Mouse (Mus musculus) midbrain, embryonic 12.5 days (tissue): ENCODE results near the gene Cdyl. TPM values are rescaled to one million over a fixed set of nuclear protein-coding genes. Genes with fewer than 3 reads are reported as not detected.

ENCODE experiments used
- ATAC-seq: fragments of 200-750 bp; cut with Nextera tagmentation; 2 replicates; pipeline ENCODE4 v1.8.0; 2017; ENCODE audit warnings: low read depth, moderate TSS enrichment, moderate library complexity; ENCODE audit not compliant: low FRiP score
- H3K27ac ChIP-seq: fragments of 300-500 bp; sonication (generic); replicated peaks from 2 replicates; pipeline ENCODE4 v1.5.1; 2016; ENCODE audit warnings: mild to moderate bottlenecking
- H3K27me3 ChIP-seq: fragments of 300-500 bp; sonication (generic); 2 replicates; pipeline ENCODE4 v1.6.1; 2016; ENCODE audit warnings: mild to moderate bottlenecking
- H3K36me3 ChIP-seq: fragments of 300-500 bp; sonication (generic); 2 replicates; pipeline ENCODE4 v1.6.1; 2016
- H3K4me1 ChIP-seq: fragments of 300-500 bp; sonication (generic); 2 replicates; pipeline ENCODE4 v1.6.1; 2016
- H3K4me2 ChIP-seq: fragments of 300-500 bp; sonication (generic); replicated peaks from 2 replicates; pipeline ENCODE4 v1.6.1; 2016; ENCODE audit warnings: mild to moderate bottlenecking, moderate library complexity
- H3K4me3 ChIP-seq: fragments of 300-500 bp; sonication (generic); 2 replicates; pipeline ENCODE4 v1.5.1; 2016; ENCODE audit warnings: mild to moderate bottlenecking
- H3K9ac ChIP-seq: fragments of 300-500 bp; sonication (generic); replicated peaks from 2 replicates; pipeline ENCODE4 v1.6.1; 2016; ENCODE audit warnings: mild to moderate bottlenecking, moderate library complexity
- H3K9me3 ChIP-seq: fragments of 300-500 bp; sonication (generic); 2 replicates; pipeline ENCODE4 v1.6.1; 2016; ENCODE audit warnings: mild to moderate bottlenecking
- WGBS: fragments of 180-500 bp; shearing (Covaris S2); methylation state at CpG from one replicate; pipeline ENCODE4 v1.1.7; 2016; 5-methylcytosine and 5-hydroxymethylcytosine counted together
- polyA plus RNA-seq: library from polyadenylated mRNA; unstranded; fragments of >200 nt; fragmentation: Nextera tagmentation; extraction: Ambion mirVana; gene quantifications from 2 replicates; pipeline ENCODE4 v1.2.1, GENCODE M21; 2016

The Cdyl gene
- polyA plus RNA-seq, 1 experiment from 2014 or later = 12.5 TPM

DNA sequence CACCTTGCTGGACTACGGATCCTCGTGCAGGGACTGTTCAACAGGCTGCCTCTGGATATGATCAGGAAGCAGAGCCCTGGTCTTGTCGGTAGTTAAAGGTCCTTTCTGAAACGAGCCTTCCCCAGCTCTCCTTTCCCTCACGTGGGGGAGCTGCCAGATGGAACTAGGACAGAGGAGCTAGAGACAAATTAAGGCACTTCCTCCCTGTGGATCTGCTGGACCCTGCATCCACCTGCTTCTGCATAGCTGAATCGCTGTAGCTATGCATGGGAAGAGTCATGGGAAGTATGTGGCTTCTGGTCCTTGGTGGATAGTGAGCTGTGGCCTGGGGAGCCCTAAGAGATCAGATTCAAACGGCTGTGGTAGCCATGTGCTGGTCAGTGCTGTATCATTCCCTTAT lies 134.7 kb downstream of the Cdyl start:
- no peaks in the 10 kb centered on the region for H3K27me3 ChIP-seq
- H3K4me1 ChIP-seq = peaks cover 5% of the 10 kb centered on the region; the same call in 1 of the 2 replicates
- H3K9me3 ChIP-seq = no peaks in the 10 kb centered on the region
- no peak overlapping the region for H3K4me3 ChIP-seq
- no peaks in the 10 kb centered on the region for H3K36me3 ChIP-seq
- WGBS = 79% methylated on average over 7 of the region's 7 CpGs
- H3K9ac ChIP-seq = no peak overlapping the region
- H3K27ac ChIP-seq = no peak overlapping the region
- ATAC-seq = no peak
- H3K4me2 ChIP-seq = no peak overlapping the region

DNA sequence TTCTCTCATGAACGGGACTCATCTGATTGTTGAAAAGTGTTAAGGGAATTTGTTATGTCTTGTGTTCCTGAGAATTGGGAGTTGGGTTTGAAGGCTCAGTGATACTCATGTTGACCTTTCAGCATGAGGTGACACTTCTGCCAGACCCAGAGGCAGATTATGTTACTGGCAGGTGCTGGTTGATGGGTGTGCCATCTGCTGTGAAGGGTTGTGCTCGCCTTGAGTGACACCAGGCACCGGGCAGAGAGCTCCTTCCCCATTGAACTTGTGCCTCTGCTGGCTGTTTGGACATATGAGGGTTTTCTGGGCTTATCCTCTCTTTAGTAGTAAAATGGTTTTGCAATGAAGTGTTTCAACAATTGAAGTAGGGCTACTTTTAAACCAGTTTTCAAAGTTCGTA lies 135.1 kb downstream of the Cdyl start:
- H3K36me3 ChIP-seq = no peaks in the 10 kb centered on the region
- 91% methylated on average over 4 of the region's 4 CpGs for WGBS
- no peak overlapping the region for H3K4me3 ChIP-seq
- no peaks in the 10 kb centered on the region for H3K9me3 ChIP-seq
- no peak overlapping the region for H3K9ac ChIP-seq
- H3K4me1 ChIP-seq = peaks cover 5% of the 10 kb centered on the region; the same call in 1 of the 2 replicates
- no peaks in the 10 kb centered on the region for H3K27me3 ChIP-seq
- no peak overlapping the region for H3K4me2 ChIP-seq
- no peak overlapping the region for H3K27ac ChIP-seq
- ATAC-seq = no peak

DNA sequence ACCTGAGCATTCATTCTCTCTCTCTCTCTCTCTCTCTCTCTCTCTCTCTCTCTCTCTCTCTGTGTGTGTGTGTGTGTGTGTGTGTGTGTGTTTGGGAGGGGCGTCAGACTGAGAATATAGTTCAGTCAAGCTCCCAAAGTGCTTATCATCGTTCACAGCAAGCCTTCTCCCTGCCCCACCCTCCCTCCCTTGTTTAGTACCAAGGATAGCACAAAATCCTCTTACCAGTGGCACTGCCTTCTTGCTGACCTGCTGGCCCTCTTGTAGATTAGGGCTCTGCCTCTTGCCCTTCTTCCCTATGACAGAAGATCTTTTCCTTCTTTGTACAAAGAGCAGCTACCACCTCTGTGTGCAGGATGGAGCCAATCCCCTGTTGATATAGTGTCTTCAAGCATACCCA lies 136.3 kb downstream of the Cdyl start:
- Histone ChIP-seq H3K4me2 (no peak overlapping the region), H3K4me1 (no peaks in the 10 kb centered on the region), H3K4me3 (no peak overlapping the region), H3K9ac (no peak overlapping the region), H3K27ac (no peak overlapping the region), H3K36me3 (no peaks in the 10 kb centered on the region), H3K9me3 (no peaks in the 10 kb centered on the region), H3K27me3 (no peaks in the 10 kb centered on the region)
- 57% methylated on average over 1 of the region's 2 CpGs for WGBS
- no peak for ATAC-seq

DNA sequence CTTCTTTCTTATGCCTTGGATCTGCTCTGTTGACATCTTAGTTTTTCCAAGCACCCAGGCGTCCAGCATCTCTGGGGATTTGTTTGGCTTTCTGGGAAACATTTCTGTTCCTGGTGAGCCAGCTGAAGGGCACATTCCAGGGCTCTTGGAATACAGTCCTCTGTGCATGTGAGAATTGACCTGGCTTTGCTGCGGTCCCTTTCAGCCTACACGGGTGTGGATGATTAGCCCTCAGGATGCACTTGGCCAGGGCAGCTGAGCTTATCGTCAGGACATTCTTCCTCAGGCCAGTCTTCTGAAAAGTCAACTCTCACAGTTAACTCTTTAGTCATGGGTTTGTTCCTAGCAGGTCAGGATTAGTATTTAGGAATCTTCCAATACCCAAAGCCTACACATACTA lies 136.7 kb downstream of the Cdyl start:
- no peaks in the 10 kb centered on the region for H3K36me3 ChIP-seq
- no peaks in the 10 kb centered on the region for H3K27me3 ChIP-seq
- ATAC-seq = no peak
- no peaks in the 10 kb centered on the region for H3K9me3 ChIP-seq
- no peak overlapping the region for H3K4me3 ChIP-seq
- H3K4me1 ChIP-seq = no peaks in the 10 kb centered on the region
- H3K4me2 ChIP-seq = no peak overlapping the region
- H3K9ac ChIP-seq = no peak overlapping the region
- WGBS = 52% methylated on average over 4 of the region's 4 CpGs
- H3K27ac ChIP-seq = no peak overlapping the region

DNA sequence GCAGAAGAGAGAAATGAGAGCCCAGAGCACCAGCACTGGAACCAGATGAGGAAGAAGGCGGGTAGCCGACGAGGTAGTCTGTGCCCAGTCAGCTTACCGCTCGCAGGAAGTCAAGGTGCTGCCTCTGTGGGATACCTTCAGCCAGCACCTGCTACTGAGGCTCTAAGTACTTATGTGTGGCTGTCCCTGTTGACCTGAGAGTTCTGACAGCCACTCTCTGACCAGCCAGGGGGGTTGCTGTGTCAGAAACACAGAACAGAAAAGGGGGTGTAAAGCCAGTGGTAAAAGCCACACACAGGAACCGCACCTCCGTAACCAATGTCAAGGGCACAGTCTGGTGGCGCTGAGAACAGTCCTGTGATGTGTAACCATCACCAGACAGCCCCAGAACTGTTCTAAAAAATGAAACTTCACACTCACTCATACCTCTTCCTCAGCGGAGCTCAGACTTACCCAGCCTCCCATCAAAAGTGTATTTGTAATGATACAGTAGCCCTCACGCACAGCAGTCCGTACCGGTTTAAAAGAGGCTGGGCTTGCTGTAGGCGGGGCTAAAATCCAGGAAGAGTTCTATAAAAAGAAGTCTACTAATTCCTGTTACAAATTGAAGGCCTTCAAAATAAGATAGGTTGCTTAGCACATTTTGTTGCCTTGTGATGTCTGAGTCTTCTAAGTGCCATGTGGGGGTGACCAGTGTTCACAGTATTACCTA lies 138.3 kb downstream of the Cdyl start:
- Histone ChIP-seq H3K27ac (no peak overlapping the region), H3K27me3 (no peaks in the 10 kb centered on the region), H3K9me3 (no peaks in the 10 kb centered on the region), H3K36me3 (no peaks in the 10 kb centered on the region), H3K9ac (no peak overlapping the region), H3K4me1 (no peaks in the 10 kb centered on the region), H3K4me2 (no peak overlapping the region), H3K4me3 (no peak overlapping the region)
- WGBS = 89% methylated on average over 13 of the region's 13 CpGs
- ATAC-seq = no peak

DNA sequence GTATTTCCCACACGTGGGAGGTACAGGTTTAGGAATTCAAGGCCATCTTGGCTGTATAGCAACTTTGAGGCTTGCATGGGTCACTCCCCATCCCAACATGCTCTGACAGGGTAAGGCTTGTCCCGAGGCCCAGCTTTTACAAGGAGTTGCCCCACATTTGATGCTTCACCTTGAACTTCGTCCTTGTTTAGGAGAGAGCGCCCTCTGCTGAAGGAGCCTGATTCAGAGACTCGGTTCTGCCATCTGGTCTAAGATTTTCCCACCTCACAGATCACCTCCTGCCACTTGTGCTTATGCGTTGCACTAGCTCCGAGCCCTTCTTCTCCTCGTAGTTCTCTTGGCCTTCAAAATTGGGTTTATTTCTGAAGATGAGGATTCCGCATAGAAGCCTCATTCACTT lies 139.0 kb downstream of the Cdyl start:
- WGBS = 77% methylated on average over 9 of the region's 9 CpGs
- no peaks in the 10 kb centered on the region for H3K9me3 ChIP-seq
- no peaks in the 10 kb centered on the region for H3K27me3 ChIP-seq
- H3K27ac ChIP-seq = no peak overlapping the region
- ATAC-seq = no peak
- no peaks in the 10 kb centered on the region for H3K36me3 ChIP-seq
- H3K9ac ChIP-seq = no peak overlapping the region
- no peaks in the 10 kb centered on the region for H3K4me1 ChIP-seq
- no peak overlapping the region for H3K4me2 ChIP-seq
- H3K4me3 ChIP-seq = no peak overlapping the region

DNA sequence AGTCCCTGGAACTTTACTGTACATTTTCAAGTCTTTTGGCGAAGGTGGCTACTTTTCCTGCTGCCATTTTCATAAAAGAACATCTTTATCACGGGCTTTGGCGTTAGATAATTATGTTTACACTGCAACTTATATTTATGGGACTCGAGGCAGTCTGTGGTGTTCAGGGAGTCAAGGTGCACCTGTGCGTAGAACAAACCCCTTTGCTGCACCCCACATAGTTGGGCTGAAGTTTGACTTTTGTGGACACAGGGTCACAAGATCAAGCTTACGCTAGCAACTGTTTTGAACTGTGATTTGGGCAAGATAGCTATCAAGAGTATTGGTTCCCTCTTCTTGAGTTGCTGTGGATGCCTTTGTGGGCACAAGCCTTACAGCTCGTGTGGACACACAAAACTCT lies 140.6 kb downstream of the Cdyl start:
- WGBS = 89% methylated on average over 7 of the region's 7 CpGs
- no peaks in the 10 kb centered on the region for H3K27me3 ChIP-seq
- no peaks in the 10 kb centered on the region for H3K4me1 ChIP-seq
- no peak for ATAC-seq
- H3K4me2 ChIP-seq = no peak overlapping the region
- H3K4me3 ChIP-seq = no peak overlapping the region
- H3K27ac ChIP-seq = no peak overlapping the region
- H3K36me3 ChIP-seq = no peaks in the 10 kb centered on the region
- no peak overlapping the region for H3K9ac ChIP-seq
- H3K9me3 ChIP-seq = 0 out of 2 replicates have a peak, but pooled peaks cover 6% of the 10 kb centered on the region

DNA sequence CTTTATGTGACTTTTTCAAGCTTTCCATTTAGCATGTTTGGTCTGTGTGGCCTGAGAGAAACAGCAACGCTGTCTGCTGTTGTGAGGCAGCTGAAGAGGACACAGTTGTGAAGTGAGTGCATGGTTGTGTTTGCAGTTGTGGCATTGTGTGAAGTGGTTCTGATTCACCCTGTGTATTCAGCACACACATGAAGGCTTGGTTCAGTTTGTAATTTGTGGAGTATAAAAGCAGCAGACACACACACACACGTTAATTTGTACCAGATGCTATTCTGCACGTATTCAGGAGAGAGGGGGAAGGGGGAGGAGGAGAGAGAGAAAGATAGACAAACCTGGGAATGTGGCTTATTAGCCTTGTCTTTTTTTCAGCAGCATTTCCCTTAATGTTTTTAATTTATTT lies 146.1 kb downstream of the Cdyl start:
- Histone ChIP-seq H3K27me3 (no peaks in the 10 kb centered on the region), H3K36me3 (no peaks in the 10 kb centered on the region), H3K9ac (no peak overlapping the region), H3K4me2 (no peak overlapping the region), H3K9me3 (0 out of 2 replicates have a peak, but pooled peaks cover 6% of the 10 kb centered on the region), H3K4me3 (no peak overlapping the region), H3K27ac (no peak overlapping the region), H3K4me1 (0 out of 2 replicates have a peak, but pooled peaks cover 6% of the 10 kb centered on the region)
- no peak for ATAC-seq
- 83% methylated on average over 3 of the region's 3 CpGs for WGBS

DNA sequence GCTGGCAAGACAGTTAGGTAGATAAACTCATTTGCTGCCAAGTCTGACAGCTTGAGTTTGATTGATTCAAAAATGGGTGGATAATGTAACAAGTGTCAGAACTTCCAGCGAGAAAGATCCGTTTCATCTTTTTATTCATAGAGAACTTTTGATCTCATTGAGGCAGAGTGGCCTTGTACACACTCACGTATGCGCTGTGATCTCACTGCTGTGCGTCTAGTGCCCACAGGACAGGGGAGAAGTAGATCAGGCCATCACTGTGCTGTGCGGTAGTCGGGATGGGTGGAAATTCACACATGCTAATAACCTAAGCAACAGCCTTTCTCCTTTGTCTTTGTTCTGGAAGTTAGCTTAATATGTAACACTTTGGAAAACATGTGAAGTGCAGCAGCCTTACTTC lies 146.5 kb downstream of the Cdyl start:
- Histone ChIP-seq H3K27me3 (no peaks in the 10 kb centered on the region), H3K4me3 (no peak overlapping the region), H3K4me1 (peaks cover 7% of the 10 kb centered on the region; the same call in 1 of the 2 replicates), H3K9me3 (0 out of 2 replicates have a peak, but pooled peaks cover 6% of the 10 kb centered on the region), H3K9ac (no peak overlapping the region), H3K36me3 (no peaks in the 10 kb centered on the region), H3K27ac (no peak overlapping the region), H3K4me2 (no peak overlapping the region)
- 85% methylated on average over 7 of the region's 7 CpGs for WGBS
- ATAC-seq = no peak

DNA sequence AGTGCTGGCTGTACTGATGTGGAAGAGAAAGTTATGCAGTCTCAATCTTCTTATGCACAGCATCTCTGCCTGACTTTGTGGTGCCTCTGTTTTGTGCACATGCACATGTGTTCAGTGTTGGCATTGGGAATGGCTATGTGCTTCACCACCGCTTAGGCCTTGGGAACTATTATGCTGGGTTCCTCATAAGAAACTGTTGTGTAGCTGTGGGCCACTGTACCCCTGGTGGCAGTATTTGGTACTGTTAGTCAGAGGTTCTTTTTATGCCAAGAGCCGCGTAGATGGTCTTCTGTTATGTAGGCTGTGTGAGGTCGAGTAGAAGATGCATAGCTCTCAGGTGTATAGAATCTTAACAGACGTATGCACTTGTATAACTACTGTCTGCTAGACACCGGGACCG lies 147.4 kb downstream of the Cdyl start:
- ATAC-seq = no peak
- no peak overlapping the region for H3K4me2 ChIP-seq
- no peak overlapping the region for H3K4me3 ChIP-seq
- WGBS = 95% methylated on average over 7 of the region's 7 CpGs
- peaks cover 15% of the 10 kb centered on the region for H3K4me1 ChIP-seq
- H3K9me3 ChIP-seq = 0 out of 2 replicates have a peak, but pooled peaks cover 6% of the 10 kb centered on the region
- no peak overlapping the region for H3K9ac ChIP-seq
- no peak overlapping the region for H3K27ac ChIP-seq
- no peaks in the 10 kb centered on the region for H3K36me3 ChIP-seq
- H3K27me3 ChIP-seq = no peaks in the 10 kb centered on the region

DNA sequence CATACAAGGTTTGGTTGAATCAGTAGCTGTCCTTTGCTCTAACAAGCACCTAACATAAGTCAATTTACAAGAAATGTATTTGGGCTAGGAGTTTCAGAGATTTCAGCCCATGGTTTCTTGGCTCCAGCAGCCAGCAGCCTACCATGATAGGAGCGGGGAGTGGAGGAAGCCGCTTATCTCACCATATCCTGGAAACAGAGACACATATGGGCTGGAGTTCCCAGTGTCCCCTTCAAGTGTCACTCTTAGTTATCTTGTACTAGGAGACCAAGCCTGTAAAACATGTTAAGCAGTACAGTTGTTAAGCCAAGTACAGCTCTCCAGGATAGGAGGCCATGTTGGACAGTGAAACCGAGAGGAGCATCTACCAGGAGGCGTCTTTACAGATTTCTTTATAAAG lies 147.9 kb downstream of the Cdyl start:
- Histone ChIP-seq H3K36me3 (no peaks in the 10 kb centered on the region), H3K9ac (no peak overlapping the region), H3K4me3 (no peak overlapping the region), H3K4me1 (peaks cover 19% of the 10 kb centered on the region), H3K9me3 (0 out of 2 replicates have a peak, but pooled peaks cover 6% of the 10 kb centered on the region), H3K27ac (no peak overlapping the region), H3K27me3 (no peaks in the 10 kb centered on the region), H3K4me2 (no peak overlapping the region)
- ATAC-seq = no peak
- 96% methylated on average over 4 of the region's 4 CpGs for WGBS

DNA sequence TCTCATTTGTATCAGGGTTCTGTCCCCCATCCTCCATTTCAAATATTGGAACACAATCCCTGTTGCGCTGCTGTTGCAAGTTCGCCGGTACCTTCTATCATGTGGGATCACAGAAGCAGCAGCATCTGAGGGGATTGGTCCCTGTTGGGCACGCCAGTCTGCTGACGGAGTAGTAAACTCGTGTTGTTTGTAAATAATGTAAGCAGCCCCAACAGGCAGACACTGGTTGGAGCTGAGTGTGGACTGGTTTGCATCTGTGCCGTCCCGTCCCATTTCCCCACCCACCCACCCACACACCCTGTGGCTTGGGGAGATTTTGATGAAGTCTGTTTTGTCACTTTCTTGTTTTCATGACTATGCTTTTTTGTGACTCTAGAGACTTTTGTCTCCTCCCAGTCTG lies 148.3 kb downstream of the Cdyl start:
- Histone ChIP-seq H3K9me3 (0 out of 2 replicates have a peak, but pooled peaks cover 6% of the 10 kb centered on the region), H3K4me2 (no peak overlapping the region), H3K36me3 (no peaks in the 10 kb centered on the region), H3K9ac (no peak overlapping the region), H3K4me3 (no peak overlapping the region), H3K27me3 (no peaks in the 10 kb centered on the region), H3K27ac (no peak overlapping the region), H3K4me1 (peaks cover 19% of the 10 kb centered on the region)
- WGBS = 92% methylated on average over 8 of the region's 8 CpGs
- ATAC-seq = no peak
